Mouse (Mus musculus) liver, adult 2 months (tissue): ENCODE measurements at regions not wholly inside any gene's neighbourhood (a gene's known extent, or its start where the extent isn't known, plus 50 kb on each side); places are given as distances from the start of the nearest gene placed in this dataset.

ENCODE experiments used
- CTCF ChIP-seq: fragments of 200-500 bp; IDR thresholded peaks from 2 replicates; pipeline ENCODE4 v1.5.1; 2011; ENCODE audit warnings: low read depth, low read length, control low read depth
- POLR2A ChIP-seq: fragments of 200-500 bp; IDR thresholded peaks from 2 replicates; pipeline ENCODE4 v1.6.1; 2011; ENCODE audit warnings: low read length, control low read depth; ENCODE audit not compliant: insufficient read depth; ENCODE audit errors: extremely low read depth

DNA sequence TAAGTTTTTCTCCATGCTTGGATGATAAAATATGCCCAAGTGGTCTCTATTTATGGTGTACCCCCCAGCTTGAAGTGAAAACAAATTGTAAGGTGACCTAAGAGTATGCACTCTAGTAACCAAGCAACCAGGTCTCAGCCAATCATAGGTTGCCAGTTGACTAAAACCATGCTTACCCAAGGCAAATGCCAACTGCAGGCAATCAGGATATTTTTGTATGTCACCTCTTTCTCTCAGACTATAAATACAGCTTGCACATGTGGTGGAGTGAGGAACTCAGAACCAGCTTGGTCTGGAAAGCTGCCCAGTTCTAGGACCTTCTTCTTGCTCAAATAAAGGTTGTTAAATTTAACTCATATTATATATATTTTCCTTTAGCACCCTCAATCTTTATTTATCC is 476.0 kb upstream of the Gm26657 start:
- no peak for TF ChIP-seq CTCF
- TF ChIP-seq POLR2A, result no peak
